Mouse (Mus musculus) right cerebral cortex, postnatal 10 days (tissue): ENCODE results near the gene Grn.
A peak's percentile ranks its signal among the peaks of the same experiment; 100 is the strongest.
"Not testable (repeated sequence)": the region's sequence is repeated elsewhere in the genome, so short reads cannot be mapped to it uniquely, and the experiment has no call there.

Experiments
- DNase-seq, 2 experiments: peaks; one replicate each; pipeline ENCODE4 v3.0.0; 2021; ENCODE audit warnings: low spot score in 2 of 2

Grn gene

DNA sequence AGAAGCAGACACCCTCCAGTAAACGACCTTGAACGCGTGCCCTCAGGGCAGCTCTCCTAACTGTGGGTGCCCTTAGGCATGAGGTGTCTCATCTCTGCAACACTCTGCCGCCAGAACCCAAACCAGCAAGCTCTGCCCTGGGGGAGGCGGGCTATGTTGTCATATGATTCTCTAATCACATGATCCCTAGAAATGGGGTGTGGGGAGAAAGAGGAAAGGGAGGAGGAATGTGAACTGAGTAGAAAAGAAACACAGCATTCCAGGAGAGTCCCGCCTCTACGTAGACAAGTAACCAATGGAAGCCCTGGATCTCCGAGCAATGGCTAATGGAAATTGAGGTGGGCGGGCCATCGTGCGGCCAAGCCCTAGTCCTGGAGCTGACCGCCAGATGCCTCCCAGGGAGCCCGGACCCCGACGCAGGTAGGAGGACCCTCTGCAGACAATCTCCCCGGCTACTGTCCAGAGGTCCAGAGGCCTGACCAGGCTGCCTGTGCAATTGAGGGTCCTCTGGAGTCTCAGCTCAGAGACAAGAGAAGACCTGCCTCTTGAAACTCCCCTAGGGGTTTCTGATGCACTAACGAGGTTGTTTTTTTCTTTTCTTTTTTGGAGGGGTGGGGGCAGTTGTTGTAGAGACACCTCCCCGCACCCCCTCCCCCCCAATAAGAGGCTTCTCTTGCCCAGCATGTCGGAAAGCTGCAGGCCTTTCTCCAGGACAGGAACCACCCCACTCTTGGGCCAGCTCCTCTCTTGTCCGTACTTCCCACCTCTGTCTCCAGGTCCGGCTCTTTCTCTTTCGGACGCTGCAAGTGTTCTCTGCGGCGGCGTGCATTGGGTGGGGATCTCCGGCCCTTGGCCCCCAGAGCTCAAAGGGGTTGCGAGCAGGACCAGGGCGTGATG lies at the start of gene Grn:
Grn (plus strand) TSS at position 195 of the 897 bp plus-strand sequence.
- peak; percentile 94 to 97 for DNase-seq

DNA sequence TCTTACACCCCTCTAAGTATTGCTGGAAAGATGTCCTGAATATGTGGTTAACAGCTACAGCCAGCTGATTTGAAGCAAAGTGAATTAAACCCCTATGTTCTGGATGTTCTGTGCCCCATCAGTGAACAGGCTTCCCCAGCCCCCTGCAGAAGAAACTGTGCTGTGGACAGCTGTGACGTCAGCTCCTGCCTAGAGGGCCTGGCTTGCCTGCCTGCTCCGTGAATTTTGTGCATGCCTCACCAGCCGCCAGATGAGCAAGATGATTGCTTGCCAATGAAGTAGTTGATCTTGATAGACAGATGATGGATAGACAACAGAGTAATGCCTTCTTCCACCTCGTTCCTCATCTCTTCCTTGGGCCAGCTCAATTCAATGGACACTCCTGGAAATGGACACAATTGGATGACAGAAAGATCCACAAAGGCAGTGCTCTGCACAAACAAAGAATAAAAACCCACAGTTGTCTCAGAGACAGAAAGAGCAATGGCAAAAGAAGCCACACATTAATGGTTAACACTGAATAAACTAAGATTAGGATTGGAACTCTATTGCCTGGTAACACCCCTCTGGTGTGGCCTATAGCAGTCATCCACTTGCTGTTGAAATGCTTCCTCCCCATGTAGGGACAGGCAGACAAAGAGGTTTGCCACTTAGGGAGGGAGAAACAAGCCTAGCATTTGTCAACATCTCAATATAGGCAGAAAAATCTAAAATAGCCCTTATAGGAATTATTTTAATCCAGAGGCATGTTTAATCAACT lies 48.6 kb upstream of the Grn start:
- DNase-seq, result no peak

DNA sequence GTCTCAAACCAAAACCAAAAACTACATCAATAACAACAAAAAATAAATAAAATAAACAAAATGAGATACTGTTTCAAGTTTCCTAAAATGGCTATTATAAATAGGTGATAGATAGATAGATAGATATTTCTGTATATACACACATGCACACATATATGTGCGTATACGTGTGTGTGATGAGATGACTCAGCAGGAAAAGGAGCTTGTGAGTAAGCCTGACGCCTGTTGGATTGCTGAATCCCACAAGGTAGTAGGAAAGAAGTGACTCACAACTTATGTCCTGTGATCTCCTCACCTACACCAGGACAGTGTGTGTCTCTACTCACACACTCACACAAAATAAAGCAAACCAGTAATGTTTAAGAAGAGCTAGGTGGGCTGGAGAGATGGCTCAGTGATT lies 47.3 kb upstream of the Grn start:
- no peak for DNase-seq

DNA sequence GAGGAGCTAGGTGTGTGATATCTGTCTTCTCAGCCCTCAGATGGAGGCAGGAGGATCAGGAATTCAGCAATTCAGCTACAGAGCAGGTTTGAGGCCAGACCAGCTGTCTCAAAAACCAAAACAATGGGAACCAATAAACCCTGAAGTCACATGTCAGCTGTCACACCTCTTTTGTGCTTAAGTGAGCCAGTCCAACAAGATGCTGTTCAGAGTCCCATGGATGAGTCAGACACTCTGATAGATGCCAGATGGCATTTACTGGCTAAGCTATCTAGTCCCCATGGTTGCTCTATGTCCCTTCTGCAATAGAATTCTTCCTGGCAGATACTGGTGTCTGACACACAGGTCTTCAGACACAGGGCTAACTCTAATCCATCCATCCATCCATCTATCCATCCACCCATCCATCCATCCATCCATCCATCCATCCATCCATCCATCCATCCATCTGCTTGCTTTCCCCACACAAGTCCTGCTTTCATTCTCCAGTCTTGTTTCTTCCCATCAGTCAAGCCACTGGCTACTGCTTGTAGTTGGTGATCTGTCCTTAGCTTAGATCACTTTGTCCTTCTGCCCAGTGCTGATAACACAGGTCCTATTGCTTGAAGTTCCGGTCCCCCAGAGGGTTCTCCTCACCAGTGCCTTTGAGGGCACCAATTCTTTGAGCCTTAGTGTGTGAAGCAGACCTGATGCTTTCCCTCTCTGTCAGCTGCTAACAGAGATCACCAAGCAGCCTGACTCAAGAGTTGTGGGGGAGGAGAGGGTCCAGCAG lies 46.6 kb upstream of the Grn start:
- DNase-seq, result no peak

DNA sequence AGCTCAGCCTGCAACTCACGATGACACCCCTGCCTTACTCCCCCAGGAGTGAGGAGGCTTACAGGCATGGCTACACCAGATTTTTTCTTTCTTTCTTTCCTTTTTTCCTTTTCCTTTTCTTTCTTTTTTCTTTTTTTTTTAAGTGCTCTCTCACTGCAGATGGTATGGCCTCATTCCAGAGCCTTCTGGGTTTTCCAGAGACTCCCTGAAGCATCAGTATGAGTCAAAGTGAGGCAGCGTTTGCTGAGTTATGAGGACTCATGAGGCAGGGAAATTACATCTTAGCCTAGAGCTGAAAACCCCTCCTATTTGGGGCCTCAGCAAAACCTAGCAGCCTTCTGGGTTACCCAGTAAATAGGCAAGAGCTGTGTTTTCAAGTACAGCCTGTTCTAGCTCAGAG lies 45.7 kb upstream of the Grn start:
- DNase-seq, result peak in 1 of 2 experiments; percentile 74

DNA sequence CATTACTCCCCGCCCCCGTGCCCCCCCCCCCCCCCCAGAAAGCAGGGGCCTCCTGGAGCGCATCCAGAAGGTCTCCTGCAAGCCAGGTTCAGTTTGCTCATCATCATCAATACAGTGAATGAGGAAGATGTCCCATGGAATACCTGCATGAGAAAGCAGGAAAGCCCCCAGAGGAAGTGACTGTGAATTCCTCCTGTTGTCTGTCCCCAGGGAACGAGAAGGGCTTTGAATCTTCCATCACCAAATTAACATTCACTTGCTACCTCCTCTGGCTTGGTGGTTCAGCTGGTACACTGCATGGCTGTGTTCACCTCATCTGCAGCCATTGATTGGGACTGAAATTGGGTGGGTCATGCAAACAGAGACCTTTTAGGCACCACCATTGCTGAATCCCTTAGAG lies 45.0 kb upstream of the Grn start:
- DNase-seq, result no peak

DNA sequence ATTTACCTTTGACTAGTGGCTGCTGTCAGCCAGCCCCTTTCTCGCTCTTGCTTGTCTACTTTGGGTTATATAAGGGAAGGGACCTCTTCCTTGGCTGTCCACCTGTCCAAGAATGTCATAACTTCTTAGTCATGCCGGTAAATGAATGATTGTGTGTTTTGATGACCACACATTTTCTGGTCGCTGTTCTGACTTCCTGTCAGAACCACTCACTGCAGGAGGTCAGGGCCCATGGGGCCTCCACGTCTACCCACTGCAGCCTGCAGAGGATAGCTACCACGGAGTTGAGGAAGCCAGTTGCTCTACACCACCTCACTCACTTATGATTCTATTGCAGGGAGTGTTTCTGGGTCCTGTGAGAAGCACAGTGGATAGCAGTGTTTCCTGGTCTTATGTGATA lies 44.0 kb upstream of the Grn start:
- no peak for DNase-seq

DNA sequence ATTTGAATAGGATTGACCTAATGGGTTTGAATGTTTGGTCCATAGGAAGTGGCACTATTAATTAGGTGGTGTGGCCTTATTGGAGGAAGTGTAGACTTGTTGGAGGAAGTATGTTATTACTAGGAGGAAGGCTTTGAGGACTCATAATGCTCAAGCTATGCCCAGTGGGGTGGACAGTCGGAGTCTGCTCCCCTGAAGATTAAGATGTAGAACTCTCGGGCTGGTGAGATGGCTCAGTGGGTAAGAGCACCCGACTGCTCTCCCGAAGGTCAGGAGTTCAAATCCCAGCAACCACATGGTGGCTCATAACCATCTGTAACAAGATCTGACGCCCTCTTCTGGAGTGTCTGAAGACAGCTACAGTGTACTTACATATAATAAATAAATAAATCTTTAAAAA lies 40.7 kb upstream of the Grn start:
- not testable (repeated sequence) for DNase-seq

DNA sequence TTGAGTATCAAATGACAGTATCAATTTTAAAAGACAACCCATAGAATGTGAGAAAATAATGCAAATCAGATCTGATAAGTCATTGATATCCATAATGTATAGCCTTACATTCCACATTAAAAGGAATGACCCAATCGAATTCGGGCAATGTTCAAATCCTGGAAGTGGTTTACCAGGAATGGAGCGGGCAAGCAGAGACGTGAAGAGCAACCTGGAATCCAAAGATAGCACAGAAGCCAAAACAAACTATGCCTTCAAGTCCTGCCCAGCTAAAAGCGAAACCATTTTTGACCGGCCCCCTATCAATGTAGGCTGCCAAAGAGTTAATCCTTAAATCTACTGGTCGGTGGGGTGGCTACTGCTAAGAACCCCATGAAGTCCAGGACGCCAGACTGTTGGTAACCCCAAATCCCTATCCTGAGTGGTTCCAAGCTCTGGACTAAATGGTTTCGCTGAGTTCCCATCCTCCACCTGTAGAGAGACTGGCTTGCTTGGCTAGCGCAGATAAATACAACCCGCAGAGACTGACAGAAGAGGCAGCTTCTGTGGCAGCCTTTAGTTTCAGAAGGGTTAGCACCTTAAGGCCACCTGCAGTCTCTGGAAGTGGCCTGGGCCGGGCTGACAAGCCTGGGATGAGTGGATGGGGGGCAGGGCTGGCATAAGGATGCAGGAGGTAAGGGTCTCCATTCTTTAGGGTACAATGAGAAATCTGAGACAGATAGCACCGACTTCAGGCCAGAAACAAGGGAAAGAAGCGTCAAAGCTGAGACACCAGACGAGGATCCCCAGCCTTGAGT lies 37.5 kb upstream of the Grn start:
- DNase-seq, result no peak

DNA sequence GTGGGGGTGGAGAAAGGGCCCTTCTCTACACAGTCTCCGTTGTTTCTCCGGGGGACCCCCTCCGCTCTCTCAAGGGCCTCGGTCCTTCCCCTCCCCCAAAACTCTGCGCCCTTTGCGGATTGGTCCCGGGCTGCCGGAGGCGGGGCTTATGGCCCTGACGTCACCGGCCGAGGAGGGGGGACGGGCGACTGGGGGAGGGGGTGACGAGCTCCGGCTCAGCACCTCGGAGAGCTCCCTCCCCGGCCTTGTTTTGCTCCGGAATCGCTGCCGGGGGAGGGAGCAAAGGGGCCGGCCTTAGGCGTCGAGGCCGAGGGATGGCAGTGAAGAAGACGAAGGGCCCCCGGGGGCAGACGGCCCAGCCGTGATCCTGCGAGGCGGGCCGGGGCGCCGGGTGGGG lies 36.9 kb upstream of the Grn start, which contains the start of gene Rundc3a:
Rundc3a (plus strand) TSS at position 166 of the 397 bp plus-strand sequence.
- DNase-seq, result peak; percentile 98

DNA sequence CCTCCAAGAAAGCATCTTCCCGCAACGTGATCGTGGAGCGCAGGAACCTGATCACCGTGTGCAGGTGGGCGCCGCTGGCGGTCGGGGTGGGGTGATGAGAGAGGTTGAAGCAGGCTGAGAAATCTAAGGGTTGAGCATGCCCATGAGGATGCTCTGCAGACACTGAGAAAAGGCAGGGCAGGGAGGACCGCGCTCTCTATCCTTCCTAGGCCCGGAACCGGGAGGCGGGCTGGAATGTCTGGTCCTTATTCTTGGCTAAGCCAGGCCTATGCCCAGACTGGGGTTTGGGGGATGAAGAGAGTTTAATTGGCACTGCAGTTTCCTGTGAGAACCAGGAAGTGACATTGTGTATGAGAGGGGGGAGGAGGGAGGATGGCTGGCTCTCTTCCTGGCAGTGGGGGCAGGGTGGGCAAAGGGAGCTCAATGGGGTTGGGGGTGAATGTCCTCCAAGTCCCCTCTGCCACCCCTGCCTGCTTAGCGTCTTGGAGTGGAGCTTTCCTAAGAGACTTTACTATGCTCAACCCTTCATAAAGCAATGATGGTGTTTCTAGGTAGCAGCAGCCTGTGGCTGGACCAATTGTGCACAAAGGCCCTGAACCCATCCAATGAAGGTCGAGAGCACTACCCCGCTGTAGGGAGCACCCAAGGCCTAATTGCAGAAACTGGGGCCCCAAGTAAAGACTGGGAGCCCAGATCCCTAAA lies 36.2 kb upstream of the Grn start:
- peak; percentile 73 to 75 for DNase-seq

DNA sequence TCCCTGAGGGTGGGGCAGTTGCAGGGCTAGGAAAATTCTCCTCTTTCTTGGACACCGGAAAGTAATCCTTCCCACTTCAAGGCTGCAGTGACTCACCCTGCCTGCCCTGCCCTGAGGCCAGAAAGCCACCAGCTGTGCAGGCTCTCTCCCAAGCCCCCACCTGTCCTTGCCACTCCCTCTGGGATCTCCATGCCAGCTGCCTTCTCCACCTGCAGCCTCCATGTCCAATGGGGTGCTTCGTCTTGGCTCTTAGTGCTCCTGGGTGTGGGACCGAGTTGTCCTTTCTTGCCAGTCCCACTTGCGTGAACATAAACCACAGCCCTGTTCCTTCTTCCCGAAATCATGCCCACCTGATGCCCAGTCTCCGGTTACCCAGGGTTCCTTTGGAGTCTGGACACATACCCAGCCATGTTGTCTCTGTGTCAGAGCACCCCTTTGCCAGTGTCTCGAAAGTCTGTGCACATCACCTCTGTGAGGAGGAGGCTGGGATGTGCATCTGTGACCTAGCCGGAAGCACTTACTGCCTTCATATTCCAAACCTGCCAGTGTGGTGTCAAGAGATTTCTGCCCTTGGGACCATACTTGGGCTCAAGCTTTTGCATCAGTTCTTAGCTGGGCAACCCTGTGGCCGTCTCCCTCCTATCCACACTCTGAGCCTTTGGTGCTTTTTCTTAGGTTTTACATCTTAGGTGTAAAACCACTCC lies 35.5 kb upstream of the Grn start:
- peak in 1 of 2 experiments; percentile 53 for DNase-seq

DNA sequence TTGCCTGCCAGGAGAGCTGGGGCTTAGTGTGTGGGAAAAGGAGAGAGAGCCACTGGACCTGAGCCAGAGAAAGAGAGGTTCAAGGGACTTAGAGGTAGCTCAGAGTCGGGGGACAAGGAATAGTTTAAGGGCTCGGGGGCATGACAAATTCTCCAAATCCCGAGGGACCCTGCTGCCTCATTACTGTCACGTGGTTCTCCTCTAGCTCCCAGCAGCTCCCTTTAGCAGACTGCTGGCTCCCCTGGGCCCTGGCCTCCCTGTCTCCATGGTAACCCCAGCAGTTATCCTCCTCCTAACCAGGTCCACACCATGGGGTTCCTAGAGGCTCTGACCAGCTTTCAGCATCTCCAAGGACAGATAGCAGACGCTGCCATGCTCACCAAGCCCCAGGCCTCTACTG lies 34.9 kb upstream of the Grn start:
- DNase-seq, result peak in 1 of 2 experiments; percentile 54

DNA sequence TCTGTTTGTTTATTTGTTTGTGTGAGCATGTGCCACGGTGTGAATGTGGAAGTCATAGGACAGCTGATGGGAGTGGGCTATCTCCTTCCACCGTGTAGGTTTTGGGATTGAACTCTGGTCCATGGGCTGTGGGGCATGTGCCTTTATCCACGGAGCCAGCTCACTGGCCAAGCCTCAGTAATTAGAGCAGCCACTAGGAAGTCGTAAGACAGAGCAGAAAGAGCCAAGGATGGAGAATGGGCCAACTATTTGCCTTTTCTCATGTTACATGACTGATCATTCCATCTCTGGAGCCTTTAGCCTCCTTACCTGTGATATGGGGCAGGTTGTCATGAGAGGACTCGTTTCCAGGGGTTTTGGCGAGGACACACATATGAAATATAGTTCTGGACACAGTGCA lies 33.9 kb upstream of the Grn start:
- no peak for DNase-seq

DNA sequence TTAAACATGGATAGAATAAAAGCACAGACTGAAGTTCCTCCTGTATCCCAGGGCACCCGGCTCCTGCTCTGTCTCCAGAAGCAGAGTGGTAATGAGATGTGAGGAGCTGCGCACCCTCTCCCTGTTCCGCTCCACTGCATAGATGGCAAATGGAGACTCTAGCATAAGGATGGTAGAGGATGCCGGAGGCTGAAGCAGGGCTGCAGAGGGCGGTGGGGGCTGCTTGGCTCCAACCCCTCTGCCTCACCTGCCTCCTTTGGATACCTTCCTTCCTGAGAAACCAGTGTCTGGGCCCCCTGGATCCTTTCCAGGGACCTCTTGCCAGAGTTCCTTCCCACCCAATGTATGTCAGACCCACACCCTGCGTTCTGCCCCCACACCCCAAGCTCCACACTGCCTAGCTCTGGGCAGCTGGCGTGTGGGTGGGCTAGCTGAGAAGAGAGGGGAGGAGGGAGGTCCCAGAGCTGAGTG lies 33.4 kb upstream of the Grn start:
- peak in 1 of 2 experiments; percentile 66 for DNase-seq

DNA sequence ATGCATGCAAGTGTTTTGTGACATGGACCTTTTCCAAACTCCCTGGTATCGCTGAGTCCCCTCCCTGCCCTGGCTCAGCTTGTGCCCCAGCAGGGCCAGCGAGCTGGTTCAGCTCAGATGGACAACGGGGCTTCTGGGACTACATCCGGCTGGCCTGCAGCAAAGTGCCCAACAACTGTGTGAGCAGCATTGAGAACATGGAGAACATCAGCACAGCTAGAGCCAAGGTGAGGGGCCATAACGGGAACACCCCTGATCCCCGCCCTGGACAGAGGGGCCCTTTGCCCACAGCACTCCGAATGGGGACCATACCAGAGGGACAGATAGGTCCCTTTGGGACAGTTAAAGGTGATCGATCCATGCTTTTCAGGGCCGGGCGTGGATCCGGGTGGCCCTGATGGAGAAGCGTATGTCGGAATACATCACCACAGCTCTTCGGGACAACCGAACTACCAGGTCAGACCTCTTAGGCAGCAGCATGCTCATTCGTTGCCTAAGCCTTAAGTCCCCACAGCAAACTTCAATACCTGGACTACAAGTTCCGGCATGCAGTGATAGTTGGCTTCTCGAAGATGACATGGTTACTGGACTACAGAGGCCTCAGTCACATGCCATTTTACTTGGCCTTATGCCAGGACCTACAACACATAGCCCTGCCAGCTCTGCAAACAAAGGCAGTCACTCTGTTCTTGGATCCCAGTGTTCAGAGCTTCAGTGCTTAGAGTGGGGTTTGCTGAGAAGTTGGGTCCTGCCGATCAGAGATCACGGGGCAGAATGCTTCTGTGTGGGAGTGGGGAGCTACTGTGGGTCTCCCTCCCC lies 31.9 kb upstream of the Grn start:
- DNase-seq, result peak in 1 of 2 experiments; percentile 72

DNA sequence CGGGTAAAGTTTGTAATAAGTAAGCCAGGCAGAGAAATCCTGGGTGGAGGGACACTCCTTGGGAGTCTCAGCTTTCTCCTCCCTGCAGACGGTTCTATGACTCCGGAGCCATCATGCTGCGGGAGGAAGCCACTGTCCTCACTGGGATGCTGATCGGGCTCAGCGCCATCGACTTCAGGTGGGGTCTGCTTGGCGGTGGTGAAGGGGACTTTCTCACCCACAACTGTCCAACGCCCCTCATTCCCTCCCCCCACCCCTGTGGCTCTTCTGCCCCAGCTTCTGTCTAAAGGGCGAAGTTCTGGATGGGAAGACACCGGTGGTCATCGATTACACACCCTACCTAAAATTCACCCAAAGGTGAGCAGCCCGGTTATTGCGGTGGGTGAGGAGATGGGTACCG lies 31.0 kb upstream of the Grn start:
- DNase-seq, result no peak

DNA sequence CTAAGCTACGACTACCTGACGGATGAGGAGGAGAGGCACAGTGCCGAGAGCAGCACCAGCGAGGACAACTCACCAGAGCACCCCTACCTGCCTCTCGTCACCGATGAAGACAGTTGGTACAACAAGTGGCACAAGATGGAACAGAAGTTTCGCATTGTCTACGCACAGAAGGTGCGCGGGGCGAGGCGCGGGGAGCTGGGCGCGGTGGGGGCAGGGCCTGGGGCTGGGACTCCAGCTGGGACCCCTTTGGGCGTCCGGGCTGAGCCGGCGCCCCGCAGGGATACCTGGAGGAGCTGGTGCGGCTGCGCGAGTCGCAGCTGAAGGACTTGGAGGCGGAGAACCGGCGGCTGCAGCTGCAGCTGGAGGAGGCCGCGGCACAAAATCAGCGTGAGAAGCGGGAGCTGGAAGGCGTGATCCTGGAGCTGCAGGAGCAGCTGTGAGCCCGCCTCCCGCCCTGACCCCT lies 30.5 kb upstream of the Grn start:
- DNase-seq, result peak in 1 of 2 experiments; percentile 50
